Mouse (Mus musculus) kidney, embryonic 15.5 days (tissue): ENCODE data around the gene Fat4. TPM values are rescaled to one million over a fixed set of nuclear protein-coding genes. Genes with fewer than 3 reads are reported as not detected.

Experiments
- ATAC-seq: fragments of 200-750 bp; cut with Nextera tagmentation; replicated peaks from 2 replicates; pipeline ENCODE4 v1.8.0; 2017; ENCODE audit warnings: moderate TSS enrichment; ENCODE audit not compliant: low FRiP score
- H3K27ac ChIP-seq: fragments of 300-500 bp; sonication (generic); 2 replicates; pipeline ENCODE4 v1.5.1; 2015; ENCODE audit warnings: mild to moderate bottlenecking, inconsistent platforms
- H3K27me3 ChIP-seq: fragments of 300-500 bp; sonication (generic); 2 replicates; pipeline ENCODE4 v1.6.1; 2015; ENCODE audit warnings: inconsistent platforms
- H3K36me3 ChIP-seq: fragments of 300-500 bp; sonication (generic); 2 replicates; pipeline ENCODE4 v1.6.1; 2015; ENCODE audit warnings: inconsistent platforms
- H3K4me1 ChIP-seq: fragments of 300-500 bp; sonication (generic); 2 replicates; pipeline ENCODE4 v1.6.1; 2015; ENCODE audit warnings: inconsistent platforms
- H3K4me2 ChIP-seq: fragments of 300-500 bp; sonication (generic); 2 replicates; pipeline ENCODE4 v1.6.1; 2015; ENCODE audit warnings: moderate library complexity, mild to moderate bottlenecking, inconsistent platforms
- H3K4me3 ChIP-seq: fragments of 300-500 bp; sonication (generic); replicated peaks from 2 replicates; pipeline ENCODE4 v1.5.1; 2015; ENCODE audit warnings: mild to moderate bottlenecking, inconsistent platforms
- H3K9ac ChIP-seq: fragments of 300-500 bp; sonication (generic); 2 replicates; pipeline ENCODE4 v1.6.1; 2015; ENCODE audit warnings: mild to moderate bottlenecking, inconsistent platforms
- H3K9me3 ChIP-seq: fragments of 300-500 bp; sonication (generic); replicated peaks from 2 replicates; pipeline ENCODE4 v1.6.1; 2016; ENCODE audit warnings: inconsistent platforms
- WGBS: fragments of 180-500 bp; shearing (Covaris S2); methylation state at CpG from one replicate; pipeline ENCODE4 v1.1.7; 2015; ENCODE audit warnings: mixed read lengths; 5-methylcytosine and 5-hydroxymethylcytosine counted together
- polyA plus RNA-seq: library from polyadenylated mRNA; unstranded; fragments of >200 nt; fragmentation: Nextera tagmentation; extraction: Ambion mirVana; gene quantifications from 2 replicates; pipeline ENCODE4 v1.2.1, GENCODE M21; 2015

Fat4 gene
- polyA plus RNA-seq, 1 experiment from 2014 or later: 8.2 TPM

DNA sequence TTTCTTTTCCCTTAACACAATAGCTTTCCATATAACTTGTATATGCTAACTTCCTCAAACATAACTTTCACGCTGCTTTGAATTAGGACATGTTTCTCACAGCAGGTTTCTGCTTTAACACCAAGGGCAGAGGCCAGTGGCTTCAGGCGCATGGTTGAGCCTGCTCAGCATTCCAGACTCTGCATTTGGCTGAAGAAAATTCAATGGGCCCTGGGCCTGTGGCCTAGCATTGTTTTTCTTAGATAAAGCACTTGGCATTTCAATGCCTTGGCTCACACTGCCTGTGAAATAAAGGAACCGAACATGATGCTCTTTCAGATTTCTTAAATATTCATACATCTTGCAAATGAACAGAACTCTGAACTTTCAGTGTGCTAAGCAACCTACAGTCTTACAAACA lies 52.8 kb downstream of the Fat4 start:
- H3K4me3 ChIP-seq: no peak overlapping the region
- no peaks in the 10 kb centered on the region for H3K9me3 ChIP-seq
- no peaks in the 10 kb centered on the region for H3K27me3 ChIP-seq
- no peak overlapping the region for H3K27ac ChIP-seq
- peaks cover 13% of the 10 kb centered on the region for H3K36me3 ChIP-seq
- H3K4me2 ChIP-seq: no peak overlapping the region
- no peak for ATAC-seq
- WGBS: 52% methylated on average over 3 of the region's 3 CpGs
- H3K4me1 ChIP-seq: peaks cover 22% of the 10 kb centered on the region
- H3K9ac ChIP-seq: no peak overlapping the region

DNA sequence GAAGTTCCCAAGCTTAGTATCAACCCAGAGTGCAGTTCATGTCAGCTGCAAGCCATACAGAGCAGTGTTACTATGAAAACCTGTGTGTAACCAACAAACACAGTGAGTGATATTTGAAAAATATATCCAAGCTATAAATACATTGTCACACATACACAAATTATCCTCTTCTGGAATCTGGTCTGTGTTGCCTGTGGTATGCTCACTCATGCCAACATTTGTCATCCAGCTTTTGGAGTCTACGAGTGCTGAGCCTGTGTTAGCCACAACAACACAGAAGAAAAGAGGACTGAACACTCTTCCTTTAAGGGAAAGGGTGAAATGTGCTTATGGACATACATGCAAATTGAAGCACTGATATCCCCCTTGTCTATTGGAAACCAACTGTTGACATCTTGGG lies 53.6 kb downstream of the Fat4 start:
- H3K36me3 ChIP-seq: peaks cover 13% of the 10 kb centered on the region
- WGBS: 76% methylated on average over 1 of the region's 1 CpGs
- no peak overlapping the region for H3K9ac ChIP-seq
- H3K4me3 ChIP-seq: no peak overlapping the region
- H3K27me3 ChIP-seq: no peaks in the 10 kb centered on the region
- peaks cover 22% of the 10 kb centered on the region for H3K4me1 ChIP-seq
- no peak overlapping the region for H3K4me2 ChIP-seq
- no peak overlapping the region for H3K27ac ChIP-seq
- H3K9me3 ChIP-seq: no peaks in the 10 kb centered on the region
- ATAC-seq: no peak

DNA sequence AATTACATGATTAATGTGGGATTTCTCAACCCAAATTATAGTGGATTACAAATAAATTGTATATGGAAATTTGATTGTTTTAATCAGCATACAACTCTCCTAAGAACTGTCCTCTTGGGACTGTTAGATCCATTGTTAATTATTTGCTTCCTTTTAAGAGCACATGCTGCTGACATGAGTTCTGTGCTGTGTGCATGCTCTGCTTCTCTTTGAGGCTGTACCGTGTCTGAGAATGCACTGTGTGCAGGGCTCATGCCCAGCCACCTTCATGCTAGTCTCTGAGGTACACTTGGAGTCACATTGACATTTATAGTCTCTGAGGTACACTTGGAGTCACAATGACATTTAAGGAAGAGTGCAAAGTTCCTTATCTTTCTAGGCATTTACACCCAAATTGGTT lies 58.4 kb downstream of the Fat4 start:
- Histone ChIP-seq H3K4me3 (no peak overlapping the region), H3K27ac (no peak overlapping the region), H3K4me1 (peaks cover 6% of the 10 kb centered on the region; the same call in 1 of the 2 replicates), H3K9me3 (no peaks in the 10 kb centered on the region), H3K36me3 (peaks cover 30% of the 10 kb centered on the region), H3K27me3 (no peaks in the 10 kb centered on the region), H3K9ac (no peak overlapping the region), H3K4me2 (no peak overlapping the region)
- ATAC-seq: no peak
- 67% methylated on average over 1 of the region's 1 CpGs for WGBS

DNA sequence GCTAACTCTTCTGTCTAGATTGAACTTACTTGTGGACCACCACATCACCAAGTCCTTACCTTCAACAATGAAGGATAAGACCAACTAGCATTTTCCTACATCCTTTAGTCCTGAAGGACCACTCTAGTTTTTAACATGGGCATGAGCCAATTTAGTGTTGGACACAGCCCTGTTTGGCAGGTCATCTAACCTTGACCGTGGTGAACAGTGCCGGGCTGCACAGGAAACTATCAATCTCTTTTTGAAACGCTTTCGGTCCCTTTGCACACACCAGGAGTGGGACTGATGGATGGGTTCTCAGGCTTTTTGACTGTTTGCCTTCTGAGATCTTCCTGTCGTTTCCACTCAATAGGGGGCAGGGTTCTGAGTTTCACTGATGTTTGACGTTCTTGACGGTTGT lies 61.0 kb downstream of the Fat4 start:
- Histone ChIP-seq H3K27ac (no peak overlapping the region), H3K4me3 (no peak overlapping the region), H3K27me3 (no peaks in the 10 kb centered on the region), H3K4me1 (peaks cover 6% of the 10 kb centered on the region; the same call in 1 of the 2 replicates), H3K36me3 (peaks cover 35% of the 10 kb centered on the region), H3K9me3 (no peaks in the 10 kb centered on the region), H3K4me2 (no peak overlapping the region), H3K9ac (no peak overlapping the region)
- WGBS: 30% methylated on average over 7 of the region's 7 CpGs
- ATAC-seq: no peak

DNA sequence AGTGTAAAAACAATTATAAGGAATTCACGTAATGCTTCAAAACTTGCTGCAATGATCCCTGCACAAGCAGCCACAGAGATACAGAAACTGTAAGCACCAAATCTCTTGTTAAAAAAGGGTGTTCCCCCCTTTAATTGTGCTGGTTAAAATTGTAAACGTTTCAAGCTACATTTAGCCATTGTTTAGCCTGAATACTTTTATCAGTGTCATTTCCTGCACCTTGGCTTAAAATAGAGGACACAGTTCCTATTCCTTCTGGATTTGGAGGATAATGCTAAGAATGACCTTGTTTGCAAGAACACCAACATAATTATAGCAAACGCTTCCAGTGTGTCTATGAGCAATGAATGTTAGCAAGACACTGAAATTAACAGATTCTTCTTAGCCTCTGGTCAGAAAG lies 65.9 kb downstream of the Fat4 start:
- ATAC-seq: no peak
- no peak overlapping the region for H3K4me3 ChIP-seq
- H3K27me3 ChIP-seq: no peaks in the 10 kb centered on the region
- 65% methylated on average over 3 of the region's 3 CpGs for WGBS
- H3K36me3 ChIP-seq: peaks cover 34% of the 10 kb centered on the region
- peaks cover 13% of the 10 kb centered on the region; the same call in 1 of the 2 replicates for H3K4me1 ChIP-seq
- H3K4me2 ChIP-seq: no peak overlapping the region
- H3K27ac ChIP-seq: peak overlapping the region; percentile 35; the same call in 1 of the 2 replicates
- H3K9me3 ChIP-seq: no peaks in the 10 kb centered on the region
- H3K9ac ChIP-seq: no peak overlapping the region

DNA sequence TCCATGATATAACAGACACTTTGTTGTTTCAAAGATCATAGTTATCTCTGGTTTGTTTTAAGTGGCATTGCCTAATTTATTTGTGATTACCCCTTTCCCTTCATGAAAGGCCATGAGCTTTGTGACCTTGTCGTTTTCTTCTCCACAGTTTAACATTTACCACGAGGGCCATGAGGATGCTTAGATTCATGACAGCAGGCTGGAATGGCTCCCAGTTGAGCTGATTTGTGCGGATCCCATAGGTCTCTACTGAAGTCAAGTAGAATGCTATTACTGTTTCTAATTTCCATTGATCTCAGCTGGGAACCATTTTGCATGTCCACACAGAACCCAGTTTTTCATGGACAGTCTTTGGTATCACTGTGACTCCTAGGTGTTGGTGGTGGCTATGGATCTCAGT lies 67.5 kb downstream of the Fat4 start:
- Histone ChIP-seq H3K9ac (no peak overlapping the region), H3K4me3 (no peak overlapping the region), H3K9me3 (no peaks in the 10 kb centered on the region), H3K27me3 (no peaks in the 10 kb centered on the region), H3K36me3 (peaks cover 43% of the 10 kb centered on the region), H3K4me1 (peaks cover 13% of the 10 kb centered on the region; the same call in 1 of the 2 replicates), H3K4me2 (no peak overlapping the region), H3K27ac (no peak overlapping the region)
- 36% methylated on average over 3 of the region's 3 CpGs for WGBS
- no peak for ATAC-seq

DNA sequence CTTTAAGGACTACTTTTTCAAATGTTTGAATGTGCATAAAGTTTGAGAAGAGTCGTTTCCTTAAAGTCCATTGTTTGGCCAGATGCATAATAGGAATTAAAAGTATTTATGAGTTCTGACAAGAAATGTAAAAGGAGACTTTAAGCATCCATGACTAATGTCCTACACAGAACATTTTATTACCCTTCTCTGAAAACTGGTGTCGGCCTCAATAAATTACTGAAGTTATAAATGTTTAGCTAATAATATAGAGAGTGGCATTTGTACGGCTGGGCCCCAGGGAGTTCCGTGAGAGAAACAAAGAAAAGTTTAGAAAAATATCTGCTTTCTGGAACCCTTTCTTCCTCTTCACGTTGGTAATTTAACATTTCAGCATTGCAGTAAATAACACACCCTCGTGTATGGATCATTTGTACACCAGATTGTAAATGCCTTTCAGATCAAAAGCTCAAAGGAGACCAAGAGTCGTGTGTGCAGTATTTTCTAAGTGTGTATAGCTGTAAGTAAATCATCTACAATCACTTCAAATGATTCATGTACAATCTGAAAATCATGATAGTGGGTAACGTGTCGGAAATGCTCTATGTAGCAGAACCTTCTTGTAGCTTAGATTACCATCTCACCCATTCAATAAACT lies 69.4 kb downstream of the Fat4 start:
- peak overlapping the region; percentile 51 for H3K27ac ChIP-seq
- H3K4me3 ChIP-seq: no peak overlapping the region
- H3K27me3 ChIP-seq: no peaks in the 10 kb centered on the region
- peak; percentile 79 for ATAC-seq
- 15% methylated on average over 9 of the region's 9 CpGs for WGBS
- H3K4me2 ChIP-seq: no peak overlapping the region
- H3K9me3 ChIP-seq: no peaks in the 10 kb centered on the region
- H3K36me3 ChIP-seq: peaks cover 37% of the 10 kb centered on the region
- no peak overlapping the region for H3K9ac ChIP-seq
- peaks cover 13% of the 10 kb centered on the region; the same call in 1 of the 2 replicates for H3K4me1 ChIP-seq

DNA sequence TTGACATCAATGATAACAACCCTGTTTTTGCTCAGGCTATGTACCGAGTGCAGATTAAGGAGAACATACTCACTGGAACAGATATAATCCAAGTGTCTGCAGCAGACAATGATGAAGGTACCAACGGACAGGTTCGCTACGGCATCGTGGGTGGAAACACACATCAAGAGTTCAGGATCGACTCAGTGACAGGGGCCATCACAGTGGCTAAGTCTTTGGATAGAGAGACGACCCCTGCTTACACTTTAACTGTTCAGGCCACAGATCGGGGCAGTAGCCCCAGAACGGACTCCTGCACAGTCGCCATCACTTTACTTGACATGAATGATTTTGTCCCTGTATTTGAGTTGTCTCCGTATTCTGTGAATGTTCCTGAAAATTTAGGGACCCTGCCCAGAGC lies 70.4 kb downstream of the Fat4 start:
- no peak for ATAC-seq
- WGBS: 89% methylated on average over 11 of the region's 11 CpGs
- Histone ChIP-seq H3K9me3 (no peaks in the 10 kb centered on the region), H3K27me3 (no peaks in the 10 kb centered on the region), H3K4me3 (no peak overlapping the region), H3K4me2 (no peak overlapping the region), H3K9ac (no peak overlapping the region), H3K36me3 (peaks cover 36% of the 10 kb centered on the region), H3K4me1 (peaks cover 13% of the 10 kb centered on the region), H3K27ac (no peak overlapping the region)

DNA sequence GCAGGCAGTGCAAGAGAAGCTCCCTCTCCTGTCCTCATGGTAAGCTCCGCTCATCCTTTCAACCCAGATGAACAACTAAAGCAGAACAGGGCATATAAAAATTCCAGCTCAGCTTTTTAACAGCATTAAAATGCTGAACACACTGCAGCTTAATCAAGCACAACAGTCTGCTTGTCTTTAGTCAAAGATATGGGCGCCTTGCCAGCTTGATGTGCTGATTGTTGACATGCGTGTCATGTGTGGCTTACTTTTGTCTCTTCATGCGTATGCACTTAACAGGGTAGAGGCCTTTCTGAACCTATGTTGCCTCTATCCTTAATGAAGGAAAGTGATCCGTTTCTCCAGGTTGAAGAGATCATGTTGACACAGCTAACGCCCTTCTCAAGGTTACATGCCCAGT lies 75.6 kb downstream of the Fat4 start:
- Histone ChIP-seq H3K27me3 (no peaks in the 10 kb centered on the region), H3K4me2 (no peak overlapping the region), H3K4me1 (no peaks in the 10 kb centered on the region; the same call in 1 of the 2 replicates), H3K9ac (no peak overlapping the region), H3K36me3 (peaks cover 47% of the 10 kb centered on the region), H3K9me3 (no peaks in the 10 kb centered on the region), H3K4me3 (no peak overlapping the region), H3K27ac (peak overlapping the region; percentile 54)
- peak; percentile 66 for ATAC-seq
- 49% methylated on average over 6 of the region's 6 CpGs for WGBS

DNA sequence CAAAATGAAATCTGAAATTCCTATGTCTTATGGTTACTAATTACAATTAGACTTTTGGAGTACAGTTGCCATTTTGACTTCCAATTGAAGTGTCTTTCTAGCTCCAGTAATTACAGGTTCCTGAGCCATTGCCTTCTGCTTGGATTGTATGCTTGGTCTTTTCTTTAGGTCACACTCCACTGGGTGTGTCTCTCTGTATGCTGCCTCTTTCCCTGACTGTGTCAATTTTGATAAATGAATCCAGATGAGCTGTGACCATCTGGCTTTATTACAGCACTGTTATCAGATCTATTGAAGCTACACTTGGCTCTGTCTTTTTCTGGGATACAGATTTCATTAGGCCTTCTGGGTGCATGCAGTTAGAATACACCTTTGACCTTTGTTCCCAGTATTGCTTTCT lies 80.7 kb downstream of the Fat4 start:
- H3K27me3 ChIP-seq: no peaks in the 10 kb centered on the region
- no peak overlapping the region for H3K27ac ChIP-seq
- no peak overlapping the region for H3K9ac ChIP-seq
- H3K36me3 ChIP-seq: peaks cover 49% of the 10 kb centered on the region
- H3K4me3 ChIP-seq: no peak overlapping the region
- H3K9me3 ChIP-seq: no peaks in the 10 kb centered on the region
- no peak for ATAC-seq
- no peak overlapping the region for H3K4me2 ChIP-seq
- H3K4me1 ChIP-seq: no peaks in the 10 kb centered on the region

DNA sequence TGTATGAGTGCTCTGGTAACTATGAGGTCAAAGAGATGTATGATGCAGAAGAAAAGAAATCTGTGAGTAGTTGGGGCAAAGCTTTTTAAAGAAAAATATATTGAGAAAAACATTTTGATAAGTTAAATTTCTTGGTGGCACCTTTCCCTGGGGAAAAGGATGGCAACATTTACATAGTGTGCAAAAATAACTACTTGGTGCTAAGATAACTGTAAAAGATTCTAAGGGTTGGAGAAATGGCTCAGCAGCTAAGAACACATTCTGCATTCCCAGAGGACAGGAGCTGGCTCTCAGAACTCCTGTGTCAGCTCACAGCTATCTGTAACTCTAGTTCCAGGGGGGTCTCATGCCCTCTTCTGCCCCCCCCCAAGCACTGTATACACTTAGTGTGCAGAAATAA lies 99.6 kb downstream of the Fat4 start:
- Histone ChIP-seq H3K36me3 (peaks cover 47% of the 10 kb centered on the region), H3K27ac (no peak overlapping the region)
- ATAC-seq: no peak

DNA sequence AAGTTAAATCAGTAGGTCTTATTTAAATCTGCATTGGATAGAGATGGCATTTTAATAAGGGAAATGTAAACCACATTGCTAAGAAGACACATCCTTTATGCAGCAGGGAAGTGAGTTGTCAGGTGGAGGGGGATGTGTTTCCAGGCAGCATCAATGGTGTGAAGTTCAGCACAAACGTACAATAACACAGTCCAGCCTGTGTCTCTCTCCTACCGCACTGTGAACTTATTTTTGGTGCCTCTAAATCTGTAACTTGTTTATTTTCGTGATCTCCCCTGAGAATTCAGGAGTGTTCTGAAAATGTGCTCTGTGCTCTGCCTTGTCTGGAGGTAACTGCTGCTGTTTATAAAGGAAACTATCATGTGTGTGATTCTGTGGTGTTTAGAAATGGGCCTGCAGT lies 102.4 kb downstream of the Fat4 start:
- Histone ChIP-seq H3K36me3 (peaks cover 27% of the 10 kb centered on the region), H3K27me3 (no peaks in the 10 kb centered on the region), H3K9ac (no peak overlapping the region), H3K9me3 (no peaks in the 10 kb centered on the region), H3K4me2 (no peak overlapping the region), H3K4me3 (no peak overlapping the region), H3K4me1 (0 out of 2 replicates have a peak, but pooled peaks cover 2% of the 10 kb centered on the region), H3K27ac (no peak overlapping the region)
- WGBS: 66% methylated on average over 3 of the region's 3 CpGs
- ATAC-seq: no peak

More for the DNA sequence above, 99.6 kb downstream of the Fat4 start:
- Histone ChIP-seq H3K9ac (no peak overlapping the region), H3K4me1 (no peaks in the 10 kb centered on the region), H3K4me2 (no peak overlapping the region), H3K4me3 (no peak overlapping the region), H3K9me3 (no peaks in the 10 kb centered on the region), H3K27me3 (no peaks in the 10 kb centered on the region)

DNA sequence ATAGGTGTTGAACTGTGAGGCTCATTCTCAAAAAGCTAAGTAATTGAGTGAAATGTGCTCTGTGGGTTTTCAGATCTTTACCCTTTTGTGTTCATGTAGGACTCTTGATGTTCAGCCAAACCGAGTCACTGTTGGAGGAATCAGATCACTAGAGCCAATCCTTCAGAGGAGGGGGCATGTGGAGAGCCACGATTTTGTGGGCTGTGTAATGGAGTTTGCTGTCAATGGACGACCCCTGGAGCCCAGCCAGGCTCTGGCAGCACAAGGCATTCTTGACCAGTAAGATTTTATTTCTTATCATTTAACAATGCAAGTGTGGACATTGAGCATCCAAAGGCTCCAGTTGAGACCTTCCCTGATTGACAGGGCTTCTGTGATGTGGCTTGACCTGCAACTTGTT lies 113.3 kb downstream of the Fat4 start:
- Histone ChIP-seq H3K4me2 (no peak overlapping the region), H3K9me3 (no peaks in the 10 kb centered on the region), H3K4me1 (no peaks in the 10 kb centered on the region), H3K36me3 (peaks cover 70% of the 10 kb centered on the region), H3K27ac (no peak overlapping the region), H3K27me3 (no peaks in the 10 kb centered on the region), H3K4me3 (no peak overlapping the region), H3K9ac (no peak overlapping the region)
- no peak for ATAC-seq
- WGBS: 57% methylated on average over 3 of the region's 3 CpGs
